Mouse (Mus musculus) MEL (cell line): Measurements from ENCODE around the gene Poc1a.

Experiments used
- CHD1 ChIP-seq: IDR thresholded peaks from 2 replicates; pipeline ENCODE4 v1.6.1; 2012; ENCODE audit warnings: low read depth, mild to moderate bottlenecking, inconsistent platforms, low read length, improper control_type of control experiment
- CTCF ChIP-seq, 3 experiments: IDR thresholded peaks in 2 of 3; conservative IDR thresholded peaks in 1 of 3; 2 replicates each; pipeline ENCODE4 v1.5.1; 2011 to 2012; ENCODE audit warnings: low read length in 3 of 3, low read depth in 2 of 3, mild to moderate bottlenecking in 2 of 3, improper control_type of control experiment in 1 of 3, inconsistent platforms in 1 of 3, mixed read lengths in 1 of 3, moderate library complexity in 1 of 3; ENCODE audit not compliant: control insufficient read depth in 1 of 3, insufficient read depth in 1 of 3, poor library complexity in 1 of 3, severe bottlenecking in 1 of 3
- E2F4 ChIP-seq: IDR thresholded peaks from 2 replicates; pipeline ENCODE4 v1.6.1; 2011; ENCODE audit warnings: low read depth, low read length, improper control_type of control experiment, borderline replicate concordance
- ELF1 ChIP-seq: IDR thresholded peaks from 2 replicates; pipeline ENCODE4 v1.6.1; 2014; ENCODE audit warnings: low read depth, mild to moderate bottlenecking, inconsistent platforms, low read length, improper control_type of control experiment, moderate library complexity
- MAX ChIP-seq: IDR thresholded peaks from 2 replicates; pipeline ENCODE4 v1.6.1; 2011; ENCODE audit warnings: low read length, improper control_type of control experiment
- NELFE ChIP-seq: IDR thresholded peaks from 2 replicates; pipeline ENCODE4 v1.6.1; 2011; ENCODE audit warnings: low read depth, low read length, improper control_type of control experiment
- POLR2AphosphoS2 ChIP-seq: IDR thresholded peaks from 2 replicates; pipeline ENCODE4 v1.6.1; 2011; ENCODE audit warnings: low read length, improper control_type of control experiment
- RCOR1 ChIP-seq: IDR thresholded peaks from 2 replicates; pipeline ENCODE4 v1.6.1; 2012; ENCODE audit warnings: low read depth, mild to moderate bottlenecking, inconsistent platforms, low read length, improper control_type of control experiment

GRCm38 (mm10) chr9:106258412-106258811 lies 22.4 kb upstream of the Poc1a start:
- no peak for TF ChIP-seq CTCF (IDR thresholded peaks at IDR 0.05 in 2 of 3, conservative IDR thresholded peaks at IDR 0.05 in 1 of 3; ENCODE audit: control insufficient read depth in 1 of 3, insufficient read depth in 1 of 3, low read depth in 2 of 3, low read length in 3 of 3, poor library complexity in 1 of 3, severe bottlenecking in 1 of 3)
- no peak for TF ChIP-seq CHD1
- TF ChIP-seq NELFE, result no peak
- TF ChIP-seq E2F4, result no peak
- no peak for TF ChIP-seq MAX
- no peak for TF ChIP-seq RCOR1
- TF ChIP-seq ELF1, result no peak
- TF ChIP-seq POLR2AphosphoS2, result no peak
